Mouse (Mus musculus): Measurements from ENCODE around the gene Unc13b.

- TF ChIP-seq CTCF (IDR thresholded peaks at IDR 0.05; ENCODE audit: low read depth): no peak
- no peak for TF ChIP-seq EP300 (IDR thresholded peaks at IDR 0.05; ENCODE audit: low read depth)
Observed at GRCm38 (mm10) chr4:43040881-43041547, 17.7 kb upstream of the Unc13b start.

Measured in liver, postnatal 0 days (tissue).